Mouse (Mus musculus) urinary bladder, adult 18-20 months (tissue): ENCODE measurements around the gene Cbfa2t2.

Experiments
- DNase-seq, 2 experiments: peaks; one replicate each; pipeline ENCODE4 v3.0.0; 2022; ENCODE audit warnings: low spot score in 2 of 2, mixed read lengths in 2 of 2

The Cbfa2t2 gene

GRCm38 (mm10) chr2:154436458-154437190 is at the start of gene Cbfa2t2:
Cbfa2t2 (plus strand) TSS chr2:154436481.
- peak; percentile 39 to 70 for DNase-seq

- peak in 1 of 2 experiments; percentile 82 for DNase-seq
These were observed 45.9 kb upstream of the Cbfa2t2 start for GRCm38 (mm10) chr2:154390180-154390964.

GRCm38 (mm10) chr2:154394602-154395001 is 41.7 kb upstream of the Cbfa2t2 start:
- no peak for DNase-seq

- DNase-seq = no peak
These were observed 39.8 kb upstream of the Cbfa2t2 start for GRCm38 (mm10) chr2:154396529-154396928.

GRCm38 (mm10) chr2:154398267-154398666 is 38.0 kb upstream of the Cbfa2t2 start:
- no peak for DNase-seq

GRCm38 (mm10) chr2:154399325-154399724 is 37.0 kb upstream of the Cbfa2t2 start:
- DNase-seq = no peak

GRCm38 (mm10) chr2:154401976-154402375 is 34.3 kb upstream of the Cbfa2t2 start:
- no peak for DNase-seq

- peak in 1 of 2 experiments; percentile 14 for DNase-seq
These were observed 33.5 kb upstream of the Cbfa2t2 start for GRCm38 (mm10) chr2:154402811-154403210.

- no peak for DNase-seq
These were observed 30.8 kb upstream of the Cbfa2t2 start for GRCm38 (mm10) chr2:154405447-154405994.

- DNase-seq = no peak
These were observed 29.1 kb upstream of the Cbfa2t2 start for GRCm38 (mm10) chr2:154407063-154407642.

- peak; percentile 77 to 89 for DNase-seq
These were observed 28.4 kb upstream of the Cbfa2t2 start, which contains the start of gene Snta1 for GRCm38 (mm10) chr2:154407643-154408445. Snta1 (minus strand) TSS chr2:154408099.

- DNase-seq = peak in 1 of 2 experiments; percentile 27
These were observed 25.9 kb upstream of the Cbfa2t2 start for GRCm38 (mm10) chr2:154410355-154410754.

GRCm38 (mm10) chr2:154412018-154412666 is 24.1 kb upstream of the Cbfa2t2 start:
- DNase-seq = peak in 1 of 2 experiments; percentile 30

- peak; percentile 40 to 65 for DNase-seq
These were observed 19.2 kb upstream of the Cbfa2t2 start for GRCm38 (mm10) chr2:154417107-154417506.

- DNase-seq = no peak
These were observed 18.3 kb upstream of the Cbfa2t2 start for GRCm38 (mm10) chr2:154418001-154418400.

GRCm38 (mm10) chr2:154419631-154420515 is 16.4 kb upstream of the Cbfa2t2 start:
- DNase-seq = no peak

- no peak for DNase-seq
These were observed 15.1 kb upstream of the Cbfa2t2 start for GRCm38 (mm10) chr2:154420942-154421731.

- DNase-seq = no peak
These were observed 14.1 kb upstream of the Cbfa2t2 start for GRCm38 (mm10) chr2:154422181-154422580.

GRCm38 (mm10) chr2:154423548-154423947 is 12.7 kb upstream of the Cbfa2t2 start:
- DNase-seq = no peak
